In genomic region chr3:38139387-38139786, GRCm38 (mm10) we compare ENCODE assay signal across 31 mouse cellular contexts.
DNase-seq lines count a peak whose midpoint lies in the region; ATAC-seq and TF ChIP-seq lines count a peak whose summit lies in the region.
"Had no signal": no experiment of that assay in that cellular context is flagged by ENCODE, and none has a peak within 500 bp of the region (broad histone marks: within the 10 kb centered on the region; RNA-seq: fewer than 3 reads in every experiment).

No protein-coding gene starts in this region.

- no peak for TF ChIP-seq CTCF in forebrain, postnatal 0 days (IDR thresholded peaks at IDR 0.05; ENCODE audit: low read depth)

- ATAC-seq in forebrain, postnatal 0 days, result peak; percentile 32; the same call in 1 of the 2 replicates
- ATAC-seq in forebrain, embryonic 12.5 days (ENCODE audit: low FRiP score), result no peak
- ATAC-seq: forebrain, embryonic 14.5 days; hindbrain, embryonic 16.5 days; lung, postnatal 0 days had no signal

- 0 out of 2 replicates have a peak, but pooled peaks cover 7% of the 10 kb centered on the region for H3K4me1 ChIP-seq in forebrain, postnatal 0 days (ENCODE audit: insufficient read depth)
- H3K4me1 ChIP-seq in forebrain, embryonic 12.5 days, result peaks cover 7% of the 10 kb centered on the region
- H3K4me1 ChIP-seq: liver, embryonic 13.5 days had no signal

- 77% methylated on average over 4 of the region's 4 CpGs for WGBS in forebrain, postnatal 0 days
- 93% methylated on average over 4 of the region's 4 CpGs for WGBS in forebrain, embryonic 12.5 days

- intact Hi-C loops in heart, postnatal 25 days (cut with DNase I), result loop anchor here (5.0 kb wide), 1 partner anchor 38 kb away; no protein-coding TSS in a partner anchor

- H3K4me2 ChIP-seq in forebrain, postnatal 0 days (ENCODE audit: low read depth), result no peak overlapping the region
- H3K4me2 ChIP-seq in forebrain, embryonic 12.5 days, result no peak overlapping the region
- H3K4me2 ChIP-seq: embryonic facial prominence, embryonic 15.5 days; heart, embryonic 11.5 days; kidney, embryonic 15.5 days; limb, embryonic 15.5 days; liver, embryonic 13.5 days; midbrain, embryonic 12.5 days; neural tube, embryonic 12.5 days had no signal

- no peak overlapping the region for H3K9ac ChIP-seq in forebrain, postnatal 0 days
- no peak overlapping the region for H3K9ac ChIP-seq in forebrain, embryonic 12.5 days
- H3K9ac ChIP-seq: embryonic facial prominence, embryonic 15.5 days; kidney, embryonic 15.5 days; limb, embryonic 15.5 days; liver, embryonic 13.5 days; midbrain, embryonic 12.5 days; neural tube, embryonic 12.5 days had no signal

- no peaks in the 10 kb centered on the region for H3K9me3 ChIP-seq in forebrain, postnatal 0 days (ENCODE audit: low read length)
- H3K9me3 ChIP-seq in forebrain, embryonic 12.5 days, result no peaks in the 10 kb centered on the region
- H3K9me3 ChIP-seq: embryonic facial prominence, embryonic 10.5 days; embryonic facial prominence, embryonic 15.5 days; G1E; kidney, embryonic 15.5 days; limb, embryonic 10.5 days; limb, embryonic 15.5 days; liver, embryonic 13.5 days; megakaryocyte, embryonic 14.5 days; midbrain, embryonic 12.5 days; neural tube, embryonic 12.5 days had no signal

- H3K36me3 ChIP-seq in forebrain, postnatal 0 days (ENCODE audit: insufficient read depth), result no peaks in the 10 kb centered on the region
- no peaks in the 10 kb centered on the region for H3K36me3 ChIP-seq in forebrain, embryonic 12.5 days (replicated peaks)
- H3K36me3 ChIP-seq: embryonic facial prominence, embryonic 10.5 days; embryonic facial prominence, embryonic 15.5 days; G1E; kidney, embryonic 15.5 days; limb, embryonic 10.5 days; limb, embryonic 15.5 days; liver, embryonic 13.5 days; midbrain, embryonic 12.5 days; neural tube, embryonic 12.5 days had no signal

- no peak overlapping the region for H3K27ac ChIP-seq in forebrain, postnatal 0 days (ENCODE audit: low read depth, low read length)
- no peak overlapping the region for H3K27ac ChIP-seq in forebrain, embryonic 12.5 days
- H3K27ac ChIP-seq: embryonic facial prominence, embryonic 10.5 days; embryonic facial prominence, embryonic 15.5 days; kidney, embryonic 15.5 days; limb, embryonic 10.5 days; limb, embryonic 15.5 days; liver, embryonic 13.5 days; midbrain, embryonic 12.5 days; neural tube, embryonic 12.5 days had no signal

- no peak overlapping the region for H3K4me3 ChIP-seq in forebrain, postnatal 0 days (ENCODE audit: low read depth, low read length)
- H3K4me3 ChIP-seq in forebrain, embryonic 12.5 days (replicated peaks), result no peak overlapping the region
- H3K4me3 ChIP-seq: embryonic facial prominence, embryonic 10.5 days; embryonic facial prominence, embryonic 15.5 days; kidney, embryonic 15.5 days; limb, embryonic 10.5 days; limb, embryonic 15.5 days; liver, embryonic 13.5 days; midbrain, embryonic 12.5 days; myocyte; neural tube, embryonic 12.5 days had no signal

- no peaks in the 10 kb centered on the region for H3K27me3 ChIP-seq in forebrain, postnatal 0 days (ENCODE audit: insufficient read depth, low read length)
- no peaks in the 10 kb centered on the region for H3K27me3 ChIP-seq in forebrain, embryonic 12.5 days
- H3K27me3 ChIP-seq: embryonic facial prominence, embryonic 15.5 days; kidney, embryonic 15.5 days; limb, embryonic 15.5 days; liver, embryonic 13.5 days; megakaryocyte, embryonic 14.5 days; midbrain, embryonic 12.5 days; neural tube, embryonic 12.5 days had no signal

- peak; percentile 30 for DNase-seq in forebrain, postnatal 0 days
- peak; percentile 19 to 29 for DNase-seq in layer of hippocampus, adult 8-10 months (ENCODE audit: low spot score in 2 of 2)
- DNase-seq in layer of hippocampus, adult 11-12 months (ENCODE audit: low spot score), result no peak
- DNase-seq in right cerebral cortex, adult 2 months (ENCODE audit: low spot score in 2 of 2), result peak; percentile 21 to 26
- no peak for DNase-seq in right cerebral cortex, postnatal 14 days
- DNase-seq in telencephalon, adult 2 months (ENCODE audit: low read depth, low spot score), result peak; percentile 17
- no peak for DNase-seq in heart, postnatal 25 days (ENCODE audit: low spot score)
- DNase-seq: adrenal gland, adult 8-10 months; cerebellum, adult 8-10 months; cerebellum, postnatal 25 days; gastrocnemius, postnatal 14 days; kidney, adult 18-20 months; kidney, postnatal 25 days; liver, embryonic 13.5 days; lung, adult 18-20 months; lung, postnatal 4 days had no signal

Comparison
In these comparisons a context has a peak if more than half of its experiments do, and no peak if none do; other contexts are left out.
1. DNase-seq: peak in forebrain, postnatal 0 days (single experiment), layer of hippocampus, adult 8-10 months (2 of 2), right cerebral cortex, adult 2 months (2 of 2) and telencephalon, adult 2 months (single experiment); none in layer of hippocampus, adult 11-12 months (single experiment), right cerebral cortex, postnatal 14 days (single experiment) and heart, postnatal 25 days (single experiment).